Mouse (Mus musculus): ENCODE data around the gene Tnfrsf11a. TPM values are rescaled to one million over a fixed set of nuclear protein-coding genes. Genes with fewer than 3 reads are reported as not detected.

Tnfrsf11a gene
- total RNA-seq, 2 experiments from 2014 or later = 2.4 to 2.5 TPM

DNA sequence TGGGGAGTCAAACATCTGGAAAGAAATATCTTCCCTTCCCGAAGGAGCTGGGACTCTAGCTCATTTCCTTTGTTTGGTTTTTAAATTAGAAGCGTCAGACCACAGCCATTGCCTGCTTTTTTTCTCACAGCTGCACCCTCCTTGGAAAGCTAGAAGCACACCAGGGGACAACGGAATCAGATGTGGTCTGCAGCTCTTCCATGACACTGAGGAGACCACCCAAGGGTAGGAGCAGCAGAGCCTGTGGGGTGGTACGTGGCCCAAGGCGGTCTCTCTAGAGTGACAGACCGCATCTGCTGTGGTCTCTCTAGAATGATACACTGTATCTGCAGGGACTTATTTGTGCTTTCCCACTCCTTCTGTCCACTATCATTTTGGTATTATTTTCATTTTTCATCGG lies 39.2 kb downstream of the Tnfrsf11a start:
- no peak overlapping the region for H3K4me3 ChIP-seq
- TF ChIP-seq CTCF (conservative IDR thresholded peaks at IDR 0.05) = no peak
- no peak for DNase-seq (ENCODE audit: low spot score in 2 of 2)
- H3K27ac ChIP-seq = no peak overlapping the region

DNA sequence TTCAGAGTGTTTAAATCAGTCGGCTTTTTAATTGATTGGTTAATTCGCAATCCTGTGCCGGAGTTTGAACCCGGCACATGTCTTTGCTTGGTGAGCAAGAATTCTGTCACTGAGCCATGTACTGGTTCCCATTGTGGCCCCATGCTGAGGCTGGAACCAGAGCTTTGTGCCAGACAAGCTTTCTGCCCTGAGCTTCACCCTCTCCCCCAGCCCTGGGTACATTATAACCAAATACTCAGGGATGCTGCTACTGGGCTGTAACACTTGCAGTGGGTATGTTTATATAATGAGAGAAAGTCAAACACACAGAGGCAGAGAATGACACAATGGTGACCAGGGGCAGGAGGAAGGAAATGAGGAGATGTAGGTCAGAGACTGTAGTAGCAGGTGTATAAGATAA lies 43.8 kb downstream of the Tnfrsf11a start:
- TF ChIP-seq CTCF (conservative IDR thresholded peaks at IDR 0.05) = no peak
- Histone ChIP-seq H3K27ac (no peak overlapping the region), H3K4me3 (no peak overlapping the region)
- no peak for DNase-seq (ENCODE audit: low spot score in 2 of 2)

DNA sequence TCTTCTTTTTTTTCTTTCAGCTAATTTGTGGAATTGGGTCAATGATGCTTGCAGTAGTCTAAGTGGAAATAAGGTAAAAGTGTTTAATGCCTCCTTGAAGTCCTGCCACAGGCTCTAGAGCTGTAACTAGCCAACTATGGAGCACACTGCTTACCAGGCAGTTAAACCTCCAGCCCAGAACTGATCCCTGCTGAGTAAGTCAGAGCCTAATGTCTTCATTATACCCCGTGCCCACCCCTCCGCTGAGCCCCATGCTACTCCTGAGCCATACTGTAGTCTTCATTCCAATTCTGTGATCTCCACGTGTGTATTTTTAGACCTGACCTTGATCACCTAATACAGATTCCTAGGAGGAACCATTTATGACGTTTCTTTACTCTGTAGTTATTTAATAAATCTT lies 44.5 kb downstream of the Tnfrsf11a start:
- H3K4me3 ChIP-seq = no peak overlapping the region
- H3K27ac ChIP-seq = no peak overlapping the region
- no peak for DNase-seq (ENCODE audit: low spot score in 2 of 2)
- TF ChIP-seq CTCF (conservative IDR thresholded peaks at IDR 0.05) = no peak

DNA sequence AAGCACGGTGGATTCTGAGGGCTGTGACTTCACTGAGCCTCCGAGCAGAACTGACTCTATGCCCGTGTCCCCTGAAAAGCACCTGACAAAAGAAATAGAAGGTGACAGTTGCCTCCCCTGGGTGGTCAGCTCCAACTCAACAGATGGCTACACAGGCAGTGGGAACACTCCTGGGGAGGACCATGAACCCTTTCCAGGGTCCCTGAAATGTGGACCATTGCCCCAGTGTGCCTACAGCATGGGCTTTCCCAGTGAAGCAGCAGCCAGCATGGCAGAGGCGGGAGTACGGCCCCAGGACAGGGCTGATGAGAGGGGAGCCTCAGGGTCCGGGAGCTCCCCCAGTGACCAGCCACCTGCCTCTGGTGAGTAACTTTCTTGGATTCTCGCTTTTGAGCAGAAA lies 46.9 kb downstream of the Tnfrsf11a start:
- H3K27ac ChIP-seq = no peak overlapping the region
- H3K4me3 ChIP-seq = no peak overlapping the region
- no peak for DNase-seq (ENCODE audit: low spot score in 2 of 2)
- TF ChIP-seq CTCF (conservative IDR thresholded peaks at IDR 0.05) = no peak

DNA sequence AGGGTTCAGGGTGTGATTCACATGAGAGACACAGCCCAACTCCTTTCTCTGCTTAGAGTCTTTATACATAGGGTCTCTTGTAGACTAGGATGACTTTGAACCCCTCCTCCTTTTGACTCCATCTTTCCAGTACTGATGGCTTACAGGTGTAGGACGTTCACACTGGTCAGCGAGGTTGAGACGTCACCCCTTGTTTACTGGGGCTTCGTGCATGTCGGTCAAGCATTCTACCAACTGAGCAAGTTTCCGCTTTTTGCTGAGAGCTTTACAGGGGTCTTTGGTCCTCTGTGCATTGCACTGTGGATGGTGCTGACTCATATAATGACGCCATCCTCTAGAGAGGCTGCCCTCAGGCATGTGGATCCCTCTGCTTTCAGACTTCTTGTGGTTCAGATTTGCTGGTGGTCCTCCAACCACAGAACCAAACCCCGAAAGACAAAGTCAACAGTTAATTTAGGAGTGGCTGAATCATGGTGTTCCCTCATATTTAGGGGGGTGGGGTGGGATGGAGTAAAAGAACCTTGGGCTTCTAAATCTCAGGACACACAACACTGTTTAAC lies 47.3 kb downstream of the Tnfrsf11a start:
- no peak overlapping the region for H3K4me3 ChIP-seq
- DNase-seq (ENCODE audit: low spot score in 2 of 2) = no peak
- H3K27ac ChIP-seq = no peak overlapping the region
- TF ChIP-seq CTCF (conservative IDR thresholded peaks at IDR 0.05) = no peak

DNA sequence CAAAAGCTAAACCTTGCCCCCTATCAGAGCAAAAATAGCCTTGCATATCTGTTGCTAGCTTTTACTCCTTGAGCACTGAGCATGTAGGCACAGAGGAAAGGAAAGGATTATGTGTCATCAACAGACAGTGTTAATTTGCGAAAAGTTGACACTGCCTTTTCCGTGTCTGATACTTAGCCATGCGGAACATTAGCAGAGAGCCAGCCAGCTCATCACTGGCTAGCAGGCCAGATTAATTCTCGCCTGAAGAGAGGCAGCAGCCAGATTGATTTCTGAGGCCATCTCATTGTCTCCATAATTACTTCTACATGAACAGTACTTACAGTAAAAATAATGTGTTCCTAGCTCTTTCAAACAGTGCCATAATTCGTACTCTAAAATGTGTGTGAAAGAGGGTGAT lies 48.7 kb downstream of the Tnfrsf11a start:
- TF ChIP-seq CTCF (conservative IDR thresholded peaks at IDR 0.05) = no peak
- Histone ChIP-seq H3K27ac (no peak overlapping the region), H3K4me3 (no peak overlapping the region)
- DNase-seq (ENCODE audit: low spot score in 2 of 2) = no peak

DNA sequence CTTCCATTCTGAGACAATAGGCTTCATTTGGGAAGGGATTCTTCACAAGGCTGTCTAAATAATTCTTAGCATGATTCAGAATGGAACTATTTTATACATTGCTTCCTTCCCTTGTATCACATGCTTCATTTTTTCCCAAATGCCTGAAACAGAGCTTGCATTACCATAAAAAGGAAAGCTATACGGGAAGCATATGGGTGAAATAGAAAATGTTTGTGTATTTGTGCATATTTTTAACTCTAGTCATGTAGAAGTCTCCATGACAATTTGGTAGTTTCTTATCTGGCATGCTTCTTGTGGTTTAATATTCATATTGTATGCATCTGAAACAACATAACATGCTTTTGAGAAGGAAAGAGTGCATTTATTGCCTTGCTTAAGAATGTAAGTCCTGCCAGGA lies 52.3 kb downstream of the Tnfrsf11a start:
- H3K27ac ChIP-seq = no peak overlapping the region
- no peak for TF ChIP-seq CTCF (conservative IDR thresholded peaks at IDR 0.05)
- DNase-seq (ENCODE audit: low spot score in 2 of 2) = no peak
- H3K4me3 ChIP-seq = no peak overlapping the region

DNA sequence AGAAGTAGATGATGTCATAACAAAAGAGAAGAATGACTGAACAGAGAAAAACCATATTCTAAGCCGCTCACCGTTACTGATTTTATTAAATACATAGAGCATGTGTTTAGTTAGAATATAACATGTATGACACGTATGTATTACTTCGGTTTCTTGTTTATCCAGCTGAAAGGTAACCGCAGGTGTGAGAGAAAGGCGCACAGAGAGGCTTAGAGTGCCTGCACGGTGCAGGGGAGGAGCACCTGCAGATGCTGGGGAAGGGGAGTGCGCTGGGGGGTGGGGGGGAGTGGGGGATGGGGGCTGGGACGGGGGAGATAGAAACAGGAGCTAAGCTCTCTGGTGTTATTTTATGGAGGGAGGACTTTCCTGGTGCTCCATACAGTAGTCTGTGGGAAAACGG lies 62.4 kb downstream of the Tnfrsf11a start:
- TF ChIP-seq CTCF (conservative IDR thresholded peaks at IDR 0.05) = no peak
- no peak for DNase-seq (ENCODE audit: low spot score in 2 of 2)
- H3K4me3 ChIP-seq = no peak overlapping the region
- no peak overlapping the region for H3K27ac ChIP-seq

DNA sequence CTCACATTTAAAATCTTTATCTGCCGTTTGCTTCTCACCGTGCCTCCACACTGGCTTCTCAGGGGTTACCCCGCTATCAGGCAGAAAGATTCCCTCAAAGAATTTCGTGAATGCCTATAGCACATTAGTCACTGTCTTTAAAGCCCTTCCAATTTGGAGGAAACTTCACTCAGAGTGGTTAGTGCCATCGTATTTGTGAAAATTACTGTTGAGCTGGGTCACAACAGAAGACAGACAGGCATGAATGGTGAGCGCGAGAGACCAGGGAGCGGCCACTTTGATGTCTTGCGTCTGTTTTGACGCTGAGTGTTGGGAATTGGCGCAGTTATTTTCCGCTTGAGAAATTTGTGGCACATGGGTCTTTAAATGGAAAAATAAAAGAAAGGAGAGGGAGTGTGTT lies 62.9 kb downstream of the Tnfrsf11a start:
- DNase-seq (ENCODE audit: low spot score in 2 of 2) = no peak
- H3K4me3 ChIP-seq = peak overlapping the region; percentile 32
- no peak overlapping the region for H3K27ac ChIP-seq
- no peak for TF ChIP-seq CTCF (conservative IDR thresholded peaks at IDR 0.05)

DNA sequence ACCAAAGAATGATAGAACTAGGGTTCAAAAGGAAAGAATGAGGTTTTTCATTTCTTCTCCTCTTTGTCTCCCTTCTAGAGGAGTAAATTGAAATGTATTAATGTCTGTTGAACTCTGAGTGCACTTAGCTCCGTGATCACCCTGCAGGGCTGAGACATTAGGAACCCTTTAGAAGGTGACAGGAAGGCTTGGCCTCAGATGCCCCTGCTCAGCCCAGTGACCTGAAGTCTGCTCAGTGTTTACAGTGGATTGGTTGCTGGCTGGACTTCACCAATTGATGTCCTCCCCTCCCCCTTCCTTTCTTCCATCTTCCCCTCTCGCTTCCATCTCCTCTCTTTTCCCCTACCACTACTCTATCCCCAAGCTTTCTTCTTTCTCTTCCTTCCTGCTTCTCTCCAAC lies 63.3 kb downstream of the Tnfrsf11a start:
- H3K4me3 ChIP-seq = peak overlapping the region; percentile 46
- no peak overlapping the region for H3K27ac ChIP-seq
- no peak for DNase-seq (ENCODE audit: low spot score in 2 of 2)
- TF ChIP-seq CTCF (conservative IDR thresholded peaks at IDR 0.05) = no peak

DNA sequence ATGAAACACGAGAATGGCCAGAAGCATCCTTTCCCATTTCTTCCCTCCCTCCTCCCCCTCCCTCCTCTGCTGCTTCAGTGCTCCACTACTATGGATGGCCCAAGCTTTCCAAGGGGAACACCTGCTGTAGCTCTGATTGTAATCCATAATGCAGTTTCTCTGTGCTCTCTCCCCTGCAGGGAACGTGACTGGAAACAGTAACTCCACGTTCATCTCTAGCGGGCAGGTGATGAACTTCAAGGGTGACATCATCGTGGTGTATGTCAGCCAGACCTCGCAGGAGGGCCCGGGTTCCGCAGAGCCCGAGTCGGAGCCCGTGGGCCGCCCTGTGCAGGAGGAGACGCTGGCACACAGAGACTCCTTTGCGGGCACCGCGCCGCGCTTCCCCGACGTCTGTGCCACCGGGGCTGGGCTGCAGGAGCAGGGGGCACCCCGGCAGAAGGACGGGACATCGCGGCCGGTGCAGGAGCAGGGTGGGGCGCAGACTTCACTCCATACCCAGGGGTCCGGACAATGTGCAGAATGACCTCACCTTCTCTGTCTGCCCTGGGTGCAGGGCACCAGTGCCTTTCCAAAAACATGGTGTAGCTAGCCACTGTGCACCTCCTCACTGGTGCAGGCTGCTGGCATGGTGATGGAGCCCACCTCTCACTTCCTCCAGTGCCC lies 64.0 kb downstream of the Tnfrsf11a start:
- no peak for TF ChIP-seq CTCF (conservative IDR thresholded peaks at IDR 0.05)
- H3K4me3 ChIP-seq = peak overlapping the region; percentile 46
- H3K27ac ChIP-seq = no peak overlapping the region
- peak in 1 of 2 experiments; percentile 11 for DNase-seq (ENCODE audit: low spot score in 2 of 2)

DNA sequence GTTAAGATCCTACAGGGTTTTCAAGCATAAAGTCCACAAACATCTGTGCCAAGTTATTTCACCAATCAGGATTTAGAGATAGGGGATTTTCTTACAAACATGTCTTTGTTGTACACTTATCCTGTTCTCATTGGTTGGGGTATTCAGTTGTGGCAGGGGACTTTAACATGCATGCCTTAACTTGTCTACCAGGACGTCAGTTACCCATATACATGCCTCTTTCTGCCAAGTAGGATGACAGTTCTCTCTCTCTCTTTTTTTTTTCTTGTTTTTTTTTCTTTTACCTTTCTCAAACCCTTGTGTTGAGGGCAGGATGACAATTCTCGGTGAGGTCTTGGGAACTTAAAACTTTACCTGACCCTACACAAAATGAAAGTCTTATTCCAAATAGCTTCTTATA lies 65.9 kb downstream of the Tnfrsf11a start:
- Histone ChIP-seq H3K4me3 (no peak overlapping the region), H3K27ac (no peak overlapping the region)
- DNase-seq (ENCODE audit: low spot score in 2 of 2) = no peak
- no peak for TF ChIP-seq CTCF (conservative IDR thresholded peaks at IDR 0.05)

DNA sequence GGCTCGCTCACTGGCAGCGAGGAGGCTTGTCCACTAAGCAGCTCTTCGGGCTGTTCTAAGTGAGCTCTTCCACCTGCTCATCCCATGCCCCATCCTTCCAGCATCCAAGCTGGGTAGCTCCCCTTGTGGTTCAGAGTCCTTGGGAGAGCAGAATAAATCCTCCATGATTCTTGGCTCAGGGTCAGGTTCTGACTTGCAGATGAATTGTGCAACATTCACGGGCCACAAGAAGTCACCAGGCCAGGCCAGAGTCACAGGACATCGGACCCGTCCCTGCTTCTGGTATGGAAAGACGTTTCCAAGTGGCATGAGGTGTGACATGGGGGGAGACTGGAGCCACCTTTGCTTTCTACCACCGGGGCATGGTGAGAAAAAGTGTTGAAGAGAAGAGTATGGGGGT lies 68.3 kb downstream of the Tnfrsf11a start:
- Histone ChIP-seq H3K27ac (no peak overlapping the region), H3K4me3 (no peak overlapping the region)
- TF ChIP-seq CTCF (conservative IDR thresholded peaks at IDR 0.05) = no peak
- no peak for DNase-seq (ENCODE audit: low spot score in 2 of 2)

DNA sequence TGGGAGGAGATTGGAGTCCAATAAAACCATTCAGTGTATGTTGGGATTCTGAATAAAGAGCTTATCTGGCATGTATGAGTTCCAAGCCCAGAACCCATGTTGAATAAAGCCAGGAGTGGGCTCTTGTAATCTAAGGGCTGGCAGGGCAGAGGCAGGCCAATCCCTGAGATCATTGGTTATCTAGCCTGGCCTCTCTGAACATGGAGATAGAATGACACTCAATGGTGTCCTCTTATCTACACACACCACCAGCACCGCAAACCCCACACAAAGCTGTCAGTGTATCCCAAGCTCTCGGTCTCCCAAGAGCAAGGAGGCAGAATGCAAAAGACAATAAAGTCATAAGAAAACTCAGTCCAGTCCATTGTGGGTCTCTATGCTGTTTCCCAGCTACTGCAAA lies 70.8 kb downstream of the Tnfrsf11a start:
- H3K27ac ChIP-seq = no peak overlapping the region
- no peak overlapping the region for H3K4me3 ChIP-seq
- no peak for TF ChIP-seq CTCF (conservative IDR thresholded peaks at IDR 0.05)
- DNase-seq (ENCODE audit: low spot score in 2 of 2) = no peak

All from layer of hippocampus, adult 2 months (tissue).